Mouse (Mus musculus): ENCODE measurements around the gene Dock1. TPM values are rescaled to one million over a fixed set of nuclear protein-coding genes. Genes with fewer than 3 reads are reported as not detected.

Gene Dock1
- polyA plus RNA-seq, 1 experiment from 2014 or later: 7.9 TPM

DNA sequence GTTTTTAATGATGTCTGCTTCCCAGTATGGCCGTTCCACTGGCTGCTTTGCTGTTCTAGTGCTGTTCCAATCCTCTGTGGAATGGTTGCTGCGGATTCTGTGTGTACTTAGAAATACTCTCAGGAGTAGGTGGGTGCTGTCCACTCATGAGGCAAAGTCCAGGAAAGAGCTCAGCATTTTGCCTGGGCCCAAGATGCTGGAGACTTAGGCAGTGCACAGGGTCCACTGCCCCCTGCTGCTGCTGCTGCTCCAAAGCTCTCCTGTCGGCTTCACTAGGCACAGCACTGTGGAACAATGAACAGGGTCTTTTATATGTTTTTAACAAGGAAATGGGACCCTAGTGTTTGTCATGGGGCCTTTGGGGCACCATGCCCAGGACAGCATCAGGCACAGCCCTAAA, 361.0 kb downstream of the Dock1 start:
- WGBS: 64% methylated on average over 3 of the region's 3 CpGs
- Histone ChIP-seq H3K36me3 (ENCODE audit: control insufficient read depth, insufficient read depth, low read length) (no peaks in the 10 kb centered on the region), H3K27ac (ENCODE audit: low read depth, low read length) (no peak overlapping the region), H3K9ac (ENCODE audit: low read length) (no peak overlapping the region), H3K27me3 (replicated peaks; ENCODE audit: control insufficient read depth, insufficient read depth, low read length) (no peaks in the 10 kb centered on the region), H3K4me2 (ENCODE audit: low read length) (no peak overlapping the region), H3K4me3 (ENCODE audit: low read depth, low read length) (no peak overlapping the region), H3K9me3 (replicated peaks; ENCODE audit: control insufficient read depth, low read length) (no peaks in the 10 kb centered on the region), H3K4me1 (ENCODE audit: control insufficient read depth, insufficient read depth, low read length) (no peaks in the 10 kb centered on the region)
- DNase-seq (ENCODE audit: low spot score) (no peak), ATAC-seq (no peak)

DNA sequence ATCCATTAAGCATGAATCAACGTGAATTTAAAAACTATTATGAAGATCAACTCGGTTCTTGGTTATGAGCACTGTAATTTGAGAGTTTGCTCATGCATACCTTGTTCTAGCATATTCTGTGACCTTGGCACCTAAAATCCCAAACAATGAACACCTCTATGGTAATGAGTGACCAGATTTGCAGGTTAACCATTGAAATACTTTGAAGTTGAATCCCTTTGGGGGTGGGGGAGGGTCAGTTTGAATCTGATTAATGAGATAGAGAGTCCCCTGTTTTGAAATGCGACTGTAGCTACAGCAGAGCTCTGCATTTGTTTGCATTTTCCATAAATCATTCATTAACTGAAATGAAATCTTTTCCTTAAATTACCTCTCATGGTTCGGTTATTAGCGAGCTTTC, 364.4 kb downstream of the Dock1 start:
- no peaks in the 10 kb centered on the region for H3K27me3 ChIP-seq (replicated peaks; ENCODE audit: control insufficient read depth, insufficient read depth, low read length)
- H3K27ac ChIP-seq (ENCODE audit: low read depth, low read length): no peak overlapping the region
- no peaks in the 10 kb centered on the region for H3K36me3 ChIP-seq (ENCODE audit: control insufficient read depth, insufficient read depth, low read length)
- no peak overlapping the region for H3K4me3 ChIP-seq (ENCODE audit: low read depth, low read length)
- no peak overlapping the region for H3K4me2 ChIP-seq (ENCODE audit: low read length)
- ATAC-seq (no peak), DNase-seq (ENCODE audit: low spot score) (no peak)
- no peaks in the 10 kb centered on the region for H3K4me1 ChIP-seq (ENCODE audit: control insufficient read depth, insufficient read depth, low read length)
- H3K9me3 ChIP-seq (replicated peaks; ENCODE audit: control insufficient read depth, low read length): no peaks in the 10 kb centered on the region
- 81% methylated on average over 5 of the region's 5 CpGs for WGBS
- H3K9ac ChIP-seq (ENCODE audit: low read length): no peak overlapping the region

DNA sequence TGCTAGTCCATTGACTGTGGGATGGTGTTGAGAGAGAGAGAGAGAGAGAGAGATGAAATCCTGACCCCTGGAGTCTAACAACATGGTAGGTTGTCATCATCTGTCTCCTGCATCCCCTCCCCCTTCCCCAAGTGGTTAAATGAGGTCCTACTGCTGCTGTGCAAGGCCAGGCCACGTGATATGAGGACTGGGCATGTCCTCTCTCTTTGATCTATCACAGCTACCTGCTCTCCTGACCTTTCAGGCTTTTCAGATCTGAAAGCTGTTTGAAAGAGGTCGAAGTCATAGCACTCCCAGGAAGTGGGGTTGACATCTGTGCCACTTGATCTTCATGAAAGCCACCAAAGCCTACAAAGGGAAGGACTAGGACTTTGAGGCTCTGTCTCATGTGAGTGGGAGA, 365.2 kb downstream of the Dock1 start:
- H3K36me3 ChIP-seq (ENCODE audit: control insufficient read depth, insufficient read depth, low read length): no peaks in the 10 kb centered on the region
- H3K9ac ChIP-seq (ENCODE audit: low read length): no peak overlapping the region
- WGBS: 77% methylated on average over 2 of the region's 2 CpGs
- no peaks in the 10 kb centered on the region for H3K27me3 ChIP-seq (replicated peaks; ENCODE audit: control insufficient read depth, insufficient read depth, low read length)
- no peaks in the 10 kb centered on the region for H3K4me1 ChIP-seq (ENCODE audit: control insufficient read depth, insufficient read depth, low read length)
- no peak for ATAC-seq
- DNase-seq (ENCODE audit: low spot score): no peak
- no peak overlapping the region for H3K4me2 ChIP-seq (ENCODE audit: low read length)
- no peaks in the 10 kb centered on the region for H3K9me3 ChIP-seq (replicated peaks; ENCODE audit: control insufficient read depth, low read length)
- H3K27ac ChIP-seq (ENCODE audit: low read depth, low read length): no peak overlapping the region
- no peak overlapping the region for H3K4me3 ChIP-seq (ENCODE audit: low read depth, low read length)

DNA sequence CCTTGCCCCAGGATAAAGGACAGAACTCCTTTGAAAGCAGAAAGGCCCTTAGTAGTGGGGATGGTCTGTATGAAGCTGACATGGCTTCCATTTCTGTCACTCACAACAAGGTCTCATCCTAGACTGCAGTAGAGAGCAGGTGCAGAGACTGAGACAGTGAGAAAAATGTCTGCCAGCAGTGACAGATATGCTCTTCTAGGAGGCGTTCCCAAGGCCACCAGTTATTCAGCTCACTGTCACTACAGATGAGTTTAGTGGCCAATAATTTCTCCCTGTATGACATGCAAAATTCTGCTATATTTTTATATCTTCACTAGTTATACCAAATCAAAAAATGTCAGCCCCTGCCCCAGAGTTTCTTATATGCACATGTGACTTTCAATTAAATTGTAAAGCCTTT, 368.5 kb downstream of the Dock1 start:
- DNase-seq (ENCODE audit: low spot score): no peak
- H3K36me3 ChIP-seq (ENCODE audit: control insufficient read depth, insufficient read depth, low read length): no peaks in the 10 kb centered on the region
- H3K4me1 ChIP-seq (ENCODE audit: control insufficient read depth, insufficient read depth, low read length): no peaks in the 10 kb centered on the region
- H3K27me3 ChIP-seq (replicated peaks; ENCODE audit: control insufficient read depth, insufficient read depth, low read length): no peaks in the 10 kb centered on the region
- ATAC-seq: no peak
- no peak overlapping the region for H3K4me3 ChIP-seq (ENCODE audit: low read depth, low read length)
- WGBS: 83% methylated on average over 1 of the region's 1 CpGs
- H3K9ac ChIP-seq (ENCODE audit: low read length): no peak overlapping the region
- H3K9me3 ChIP-seq (replicated peaks; ENCODE audit: control insufficient read depth, low read length): no peaks in the 10 kb centered on the region
- H3K27ac ChIP-seq (ENCODE audit: low read depth, low read length): no peak overlapping the region
- H3K4me2 ChIP-seq (ENCODE audit: low read length): no peak overlapping the region

DNA sequence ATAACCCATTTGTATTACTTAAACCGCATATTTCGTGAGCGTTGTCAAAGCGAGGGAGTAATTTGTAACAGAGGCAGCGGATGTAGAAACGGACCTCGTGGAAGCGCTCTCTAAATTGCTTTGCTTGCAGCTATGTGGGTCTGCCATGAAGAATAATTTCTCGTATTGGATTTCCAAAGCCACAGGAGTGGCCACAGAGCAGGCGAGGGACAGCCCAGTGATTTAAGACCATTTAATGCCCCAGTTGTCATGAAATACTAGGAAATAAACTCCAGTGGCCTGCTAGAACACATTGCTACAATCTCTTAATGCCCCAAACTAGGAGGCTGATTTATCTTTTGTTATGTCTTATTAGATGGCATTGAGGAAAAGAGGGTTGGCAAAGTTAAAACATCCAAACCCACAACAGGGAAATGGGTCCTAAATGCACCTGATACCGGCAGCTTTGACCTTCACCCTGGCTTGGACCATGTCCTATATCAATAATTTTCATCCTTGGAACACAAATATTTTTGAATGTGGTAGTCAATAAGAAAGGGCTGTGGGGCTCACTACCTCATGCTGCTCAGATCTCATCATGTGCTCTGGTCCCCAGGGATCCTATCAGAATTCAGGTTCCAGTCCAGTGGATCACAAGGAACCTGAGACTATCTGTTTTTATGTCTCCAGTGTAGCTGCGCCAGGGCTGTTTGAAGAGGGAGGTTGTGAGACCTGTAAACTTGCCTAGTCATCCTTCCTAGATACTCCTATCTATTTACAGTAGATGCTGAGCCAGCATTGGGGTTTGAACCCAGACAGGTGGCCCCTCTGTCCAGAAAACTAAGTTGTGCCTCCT, 373.7 kb downstream of the Dock1 start:
- Histone ChIP-seq H3K4me1 (ENCODE audit: control insufficient read depth, insufficient read depth, low read length) (no peaks in the 10 kb centered on the region), H3K4me2 (ENCODE audit: low read length) (no peak overlapping the region), H3K4me3 (ENCODE audit: low read depth, low read length) (no peak overlapping the region), H3K36me3 (ENCODE audit: control insufficient read depth, insufficient read depth, low read length) (no peaks in the 10 kb centered on the region), H3K27me3 (replicated peaks; ENCODE audit: control insufficient read depth, insufficient read depth, low read length) (no peaks in the 10 kb centered on the region), H3K9ac (ENCODE audit: low read length) (no peak overlapping the region), H3K27ac (ENCODE audit: low read depth, low read length) (no peak overlapping the region), H3K9me3 (replicated peaks; ENCODE audit: control insufficient read depth, low read length) (no peaks in the 10 kb centered on the region)
- ATAC-seq: no peak
- 91% methylated on average over 12 of the region's 12 CpGs for WGBS
- no peak for DNase-seq (ENCODE audit: low spot score)

DNA sequence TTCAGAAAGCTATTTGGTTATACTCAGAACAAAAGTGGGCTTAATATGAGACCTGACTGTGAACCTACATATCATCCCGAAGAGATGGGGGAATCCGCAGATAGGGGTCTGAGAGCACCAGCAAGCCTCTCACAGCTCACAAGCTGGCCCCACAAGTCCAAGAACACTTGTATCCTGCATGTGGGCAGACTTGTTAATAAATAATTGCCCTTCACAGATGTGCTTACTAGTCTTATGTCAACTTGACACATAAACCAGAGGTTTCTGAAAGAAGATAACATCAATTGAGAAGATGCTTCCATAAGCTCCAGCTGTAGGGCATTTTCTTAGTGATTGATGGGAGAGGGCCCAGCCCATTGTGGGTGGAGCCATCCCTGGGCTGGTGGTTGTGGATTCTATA, 379.0 kb downstream of the Dock1 start:
- Histone ChIP-seq H3K36me3 (ENCODE audit: control insufficient read depth, insufficient read depth, low read length) (no peaks in the 10 kb centered on the region), H3K4me1 (ENCODE audit: control insufficient read depth, insufficient read depth, low read length) (no peaks in the 10 kb centered on the region), H3K4me3 (ENCODE audit: low read depth, low read length) (no peak overlapping the region), H3K9me3 (replicated peaks; ENCODE audit: control insufficient read depth, low read length) (no peaks in the 10 kb centered on the region), H3K27me3 (replicated peaks; ENCODE audit: control insufficient read depth, insufficient read depth, low read length) (no peaks in the 10 kb centered on the region), H3K4me2 (ENCODE audit: low read length) (no peak overlapping the region), H3K27ac (ENCODE audit: low read depth, low read length) (no peak overlapping the region), H3K9ac (ENCODE audit: low read length) (no peak overlapping the region)
- 90% methylated on average over 2 of the region's 2 CpGs for WGBS
- ATAC-seq (no peak), DNase-seq (ENCODE audit: low spot score) (no peak)

DNA sequence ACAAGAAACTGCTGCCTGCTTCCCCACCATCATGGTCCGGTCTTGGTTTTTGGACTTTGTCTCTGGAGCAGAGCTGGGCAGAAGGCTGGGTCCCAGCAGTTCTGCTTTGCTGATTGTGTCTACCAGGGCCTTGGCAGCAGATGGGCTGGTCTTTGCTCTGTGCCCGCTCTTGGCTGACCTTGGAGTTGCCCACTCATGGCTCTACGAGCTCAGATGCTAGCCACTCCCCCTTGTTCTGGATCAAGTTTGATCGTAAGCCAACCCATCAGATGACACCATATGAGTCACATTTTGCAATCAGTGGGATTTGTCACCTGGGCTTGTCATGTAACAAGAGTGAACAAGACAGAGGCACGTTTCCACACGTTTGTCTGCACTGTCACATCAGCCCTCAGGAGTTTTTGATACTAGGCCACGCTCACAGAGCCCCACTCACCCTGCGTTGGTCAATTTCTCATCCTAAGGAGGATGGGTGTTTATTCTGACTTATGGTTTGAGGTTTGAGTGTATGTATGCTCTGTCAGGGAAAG, 382.8 kb downstream of the Dock1 start:
- H3K4me3 ChIP-seq (ENCODE audit: low read depth, low read length): no peak overlapping the region
- DNase-seq (ENCODE audit: low spot score) (no peak), ATAC-seq (no peak)
- no peak overlapping the region for H3K9ac ChIP-seq (ENCODE audit: low read length)
- no peak overlapping the region for H3K4me2 ChIP-seq (ENCODE audit: low read length)
- H3K9me3 ChIP-seq (replicated peaks; ENCODE audit: control insufficient read depth, low read length): no peaks in the 10 kb centered on the region
- no peak overlapping the region for H3K27ac ChIP-seq (ENCODE audit: low read depth, low read length)
- no peaks in the 10 kb centered on the region for H3K4me1 ChIP-seq (ENCODE audit: control insufficient read depth, insufficient read depth, low read length)
- H3K27me3 ChIP-seq (replicated peaks; ENCODE audit: control insufficient read depth, insufficient read depth, low read length): no peaks in the 10 kb centered on the region
- 91% methylated on average over 8 of the region's 8 CpGs for WGBS
- no peaks in the 10 kb centered on the region for H3K36me3 ChIP-seq (ENCODE audit: control insufficient read depth, insufficient read depth, low read length)

DNA sequence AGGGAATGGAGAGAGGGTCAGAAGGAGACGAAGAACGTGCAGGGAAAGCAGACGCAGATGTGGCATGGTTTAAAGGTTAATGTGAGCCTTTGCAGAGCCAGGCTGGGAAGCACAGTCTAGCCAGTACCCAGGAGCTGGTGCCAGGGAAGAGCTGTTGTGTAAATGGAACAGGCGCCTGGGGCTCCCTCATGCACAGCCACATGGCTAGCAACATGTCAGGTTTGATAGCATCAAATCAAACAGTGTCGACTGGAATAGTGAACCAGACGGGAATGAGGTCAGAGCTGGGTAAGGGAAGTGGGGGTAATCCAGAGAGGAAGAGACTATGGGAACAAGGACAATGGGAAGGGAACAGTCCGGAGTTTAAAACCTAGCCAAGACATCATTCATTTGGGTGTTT, 384.2 kb downstream of the Dock1 start:
- WGBS: 82% methylated on average over 7 of the region's 7 CpGs
- Histone ChIP-seq H3K9ac (ENCODE audit: low read length) (no peak overlapping the region), H3K27me3 (replicated peaks; ENCODE audit: control insufficient read depth, insufficient read depth, low read length) (no peaks in the 10 kb centered on the region), H3K4me3 (ENCODE audit: low read depth, low read length) (no peak overlapping the region), H3K36me3 (ENCODE audit: control insufficient read depth, insufficient read depth, low read length) (no peaks in the 10 kb centered on the region), H3K9me3 (replicated peaks; ENCODE audit: control insufficient read depth, low read length) (no peaks in the 10 kb centered on the region), H3K4me1 (ENCODE audit: control insufficient read depth, insufficient read depth, low read length) (no peaks in the 10 kb centered on the region), H3K27ac (ENCODE audit: low read depth, low read length) (no peak overlapping the region), H3K4me2 (ENCODE audit: low read length) (no peak overlapping the region)
- DNase-seq (ENCODE audit: low spot score) (no peak), ATAC-seq (no peak)

DNA sequence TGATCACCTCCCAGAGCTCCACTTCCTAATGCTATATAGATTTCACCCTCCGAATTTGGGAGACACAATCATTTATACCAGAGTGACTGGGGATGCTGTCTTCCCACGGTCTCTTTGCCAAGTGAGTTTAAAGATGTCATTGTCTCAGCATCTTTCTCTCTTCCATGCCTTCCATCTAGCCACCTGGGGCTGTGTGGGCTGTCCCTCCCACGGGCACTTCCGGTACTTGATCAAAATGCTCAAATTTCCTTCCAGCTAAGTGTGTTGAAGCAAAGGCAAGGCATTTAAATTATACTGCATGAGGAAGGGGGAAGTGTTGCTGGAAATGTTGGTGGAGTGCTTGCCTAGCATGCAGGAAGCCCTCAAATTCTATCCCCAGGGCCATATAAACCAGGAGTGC, 388.6 kb downstream of the Dock1 start:
- ATAC-seq: no peak
- 92% methylated on average over 4 of the region's 4 CpGs for WGBS

More for the DNA sequence above, 388.6 kb downstream of the Dock1 start:
- H3K9me3 ChIP-seq (replicated peaks; ENCODE audit: control insufficient read depth, low read length): no peaks in the 10 kb centered on the region; the same call in 1 of the 2 replicates
- H3K27ac ChIP-seq (ENCODE audit: low read depth, low read length): no peak overlapping the region
- H3K4me2 ChIP-seq (ENCODE audit: low read length): no peak overlapping the region
- no peak overlapping the region for H3K4me3 ChIP-seq (ENCODE audit: low read depth, low read length)
- H3K9ac ChIP-seq (ENCODE audit: low read length): no peak overlapping the region
- H3K27me3 ChIP-seq (replicated peaks; ENCODE audit: control insufficient read depth, insufficient read depth, low read length): no peaks in the 10 kb centered on the region
- no peaks in the 10 kb centered on the region for H3K36me3 ChIP-seq (ENCODE audit: control insufficient read depth, insufficient read depth, low read length)
- no peak for DNase-seq (ENCODE audit: low spot score)
- no peaks in the 10 kb centered on the region for H3K4me1 ChIP-seq (ENCODE audit: control insufficient read depth, insufficient read depth, low read length)

Measured in forebrain, embryonic 14.5 days (tissue).